Mouse (Mus musculus) ES-E14 (cell line): ENCODE measurements at regions not wholly inside any gene's neighbourhood (a gene's known extent, or its start where the extent isn't known, plus 50 kb on each side); places are given as distances from the start of the nearest gene placed in this dataset.

Experiments
- CHD2 ChIP-seq: IDR thresholded peaks from 2 replicates; pipeline ENCODE4 v1.6.1; 2014; ENCODE audit warnings: mild to moderate bottlenecking, low read depth, low read length, inconsistent platforms
- ZNF384 ChIP-seq: IDR thresholded peaks from 2 replicates; pipeline ENCODE4 v1.6.1; 2012; ENCODE audit warnings: low read depth, low read length, inconsistent platforms

DNA sequence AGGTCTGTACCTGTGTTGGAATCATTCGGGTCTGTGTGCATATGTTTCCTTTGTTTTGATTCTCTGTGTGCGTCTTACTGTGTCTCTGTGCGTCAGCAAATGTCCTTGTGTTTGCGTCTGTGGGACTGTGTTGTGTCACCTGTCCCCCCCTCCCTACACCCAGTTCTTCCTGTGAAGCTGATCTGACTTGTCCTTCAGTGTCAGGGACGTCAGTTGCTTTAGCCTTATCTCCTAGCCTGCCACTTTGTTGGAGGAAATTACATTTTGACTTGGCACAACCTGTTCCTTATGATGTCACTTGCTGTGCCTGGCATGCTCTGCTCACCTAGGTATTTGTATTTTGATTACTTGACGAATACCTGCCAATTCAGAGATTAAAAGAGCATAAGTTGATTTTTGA, 90.4 kb upstream of the Cpeb4 start:
- no peak for TF ChIP-seq CHD2
- no peak for TF ChIP-seq ZNF384
